Mouse (Mus musculus) ovary, postnatal 36 days (tissue): ENCODE measurements at regions not wholly inside any gene's neighbourhood (a gene's known extent, or its start where the extent isn't known, plus 50 kb on each side); places are given as distances from the start of the nearest gene placed in this dataset.

ENCODE experiments used
- DNase-seq: peaks from one replicate; pipeline ENCODE4 v3.0.0; 2022; ENCODE audit warnings: low spot score, mixed read lengths

DNA sequence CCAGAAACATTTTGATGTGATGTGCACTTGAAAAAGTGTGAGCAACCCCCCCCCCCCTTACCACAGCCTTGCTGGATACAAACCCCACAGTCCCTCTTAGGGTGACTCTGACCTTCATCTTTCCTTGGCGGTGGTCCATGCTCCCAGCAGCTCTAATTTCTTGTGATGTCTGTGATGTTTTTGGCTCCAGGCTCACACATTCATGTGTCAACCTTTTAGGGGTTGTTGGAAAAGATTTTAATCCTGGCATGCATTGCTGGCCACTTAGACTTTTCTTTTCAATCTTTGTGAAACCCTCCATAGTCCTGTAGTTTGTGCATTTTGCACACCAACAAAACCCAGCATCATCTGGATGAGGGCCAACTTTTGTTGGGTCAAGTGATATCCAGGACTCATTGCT is 134.9 kb upstream of the Igfbp3 start:
- no peak for DNase-seq

DNA sequence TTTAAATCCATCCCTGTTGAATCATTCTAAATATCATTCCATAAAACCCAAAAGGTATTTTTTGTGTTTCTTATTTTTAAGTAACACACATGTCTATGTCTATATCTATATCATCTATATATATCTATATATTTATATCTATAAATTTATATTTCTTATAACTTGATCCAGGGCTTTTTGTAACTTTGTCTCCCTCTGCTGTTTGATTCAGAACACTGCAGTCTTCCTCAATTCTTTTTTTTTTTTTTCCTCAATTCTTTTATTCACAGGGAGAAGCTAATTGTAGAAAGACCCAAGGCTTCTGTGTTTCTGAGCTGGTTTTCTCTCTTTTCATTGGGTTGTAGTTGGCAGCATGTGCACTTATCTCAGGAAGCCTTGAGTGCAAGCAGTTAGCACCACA is 124.1 kb upstream of the Igfbp3 start:
- no peak for DNase-seq

GRCm38 (mm10) chr11:7317409-7317970 is 103.8 kb upstream of the Igfbp3 start:
- DNase-seq, result no peak

DNA sequence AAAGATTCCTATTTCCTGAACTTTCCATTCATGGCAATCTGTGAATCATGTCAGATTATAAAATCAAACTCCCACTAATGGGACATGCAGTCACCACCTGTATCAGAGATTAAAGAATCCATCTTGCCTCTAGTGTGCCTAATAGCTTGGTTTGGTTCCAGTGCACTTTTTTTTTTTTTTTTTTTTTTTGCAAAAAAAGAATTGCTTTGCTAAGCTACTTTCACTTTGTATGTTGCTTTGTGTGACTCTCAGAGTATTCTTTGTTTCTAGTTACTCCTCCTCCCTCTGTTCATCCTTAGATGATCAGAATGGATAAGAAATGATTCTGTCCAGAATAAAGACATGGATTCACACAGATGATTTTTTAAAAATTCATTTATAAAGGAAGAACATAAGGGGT is 82.5 kb upstream of the Igfbp3 start:
- DNase-seq, result no peak

DNA sequence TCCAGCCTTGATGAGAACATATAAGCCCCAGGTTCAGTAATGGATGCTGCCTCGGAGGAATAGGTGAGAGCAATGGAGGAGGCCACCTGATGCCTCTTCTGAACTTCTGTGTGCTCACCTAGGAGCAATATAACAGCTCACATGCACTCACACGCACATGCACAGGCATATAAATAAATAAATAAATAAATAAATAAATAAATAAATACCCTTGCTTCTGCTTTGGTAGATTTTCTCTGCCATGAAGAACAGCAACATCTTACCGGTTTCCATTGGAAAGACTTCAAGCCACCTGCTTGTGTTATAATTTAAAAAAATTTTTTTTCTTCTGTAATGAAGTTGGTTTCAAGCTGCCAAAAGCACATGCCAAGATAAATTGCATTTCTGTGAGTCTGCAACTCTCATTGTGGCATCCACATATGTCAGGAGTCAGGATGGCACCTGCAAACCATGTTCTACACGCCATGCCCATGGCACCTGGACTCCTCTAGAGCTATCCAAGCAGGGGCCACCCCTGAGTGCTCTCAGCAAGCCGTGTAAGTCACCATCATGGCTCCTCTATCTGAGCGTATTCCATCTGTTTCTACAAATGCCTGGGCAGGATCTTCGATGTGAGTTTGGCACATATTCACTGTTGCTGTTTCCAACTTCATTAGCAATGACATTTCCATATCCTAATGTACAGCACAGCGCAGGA is 75.7 kb upstream of the Igfbp3 start:
- DNase-seq, result no peak

GRCm38 (mm10) chr11:7284836-7285490 is 71.2 kb upstream of the Igfbp3 start:
- no peak for DNase-seq

DNA sequence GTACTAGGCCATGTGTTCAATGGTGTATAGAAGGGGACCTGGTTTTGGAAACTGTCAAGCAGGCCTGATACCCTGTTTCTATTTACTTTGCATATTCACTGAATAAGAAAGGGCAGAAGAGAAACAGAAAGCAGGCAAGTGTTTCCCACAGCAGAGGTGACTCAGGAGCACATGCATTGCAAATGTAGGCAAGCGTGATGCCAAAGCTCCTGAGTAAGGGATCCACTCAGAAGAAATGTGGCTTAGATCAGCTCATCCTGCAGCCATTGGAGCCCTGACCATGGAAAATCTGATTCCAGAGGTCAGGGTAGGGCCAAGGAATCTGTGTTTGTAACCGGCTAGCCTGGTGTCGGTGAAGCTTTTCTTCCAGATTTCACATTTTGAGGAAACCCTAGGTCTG is 69.3 kb upstream of the Igfbp3 start:
- no peak for DNase-seq

DNA sequence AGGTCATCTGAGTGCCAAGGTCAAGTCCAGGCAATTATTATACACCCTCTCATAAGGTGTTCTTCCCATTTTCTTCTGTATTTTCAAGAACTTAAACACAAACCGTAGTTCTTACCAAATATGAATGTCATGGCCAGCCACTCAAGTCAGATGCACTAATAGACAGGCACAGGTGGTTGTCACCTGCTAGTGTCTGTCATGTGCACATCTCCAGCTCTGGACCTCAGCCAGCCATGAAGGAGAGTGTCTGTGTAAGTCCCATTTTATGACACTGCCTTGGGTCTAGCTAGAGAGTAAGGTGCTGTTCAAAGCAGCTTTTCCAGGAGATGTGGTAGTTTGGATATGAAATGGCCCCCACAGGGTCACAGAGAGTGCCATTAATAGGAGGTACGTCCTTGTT is 68.5 kb upstream of the Igfbp3 start:
- no peak for DNase-seq

DNA sequence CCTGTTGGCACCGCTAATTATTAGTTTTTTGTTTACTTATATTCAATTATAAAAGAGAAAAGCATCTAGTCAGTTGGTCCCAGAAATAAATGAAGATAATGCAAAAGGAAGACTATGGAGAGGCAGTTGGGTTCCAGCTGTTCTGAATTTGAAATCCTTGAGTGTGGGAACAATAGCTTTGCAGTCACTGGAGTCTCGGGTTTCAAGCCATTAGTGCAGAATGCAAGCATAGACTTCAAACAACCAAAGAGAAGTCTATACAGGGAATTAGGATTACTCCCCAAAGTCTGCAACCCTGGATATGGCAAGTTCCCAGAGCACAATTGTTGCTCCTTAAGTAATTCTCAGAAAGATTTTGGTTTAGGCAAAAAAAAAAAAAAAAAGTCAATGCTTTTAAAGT is 67.9 kb upstream of the Igfbp3 start:
- DNase-seq, result no peak

GRCm38 (mm10) chr11:7279891-7280290 is 66.2 kb upstream of the Igfbp3 start:
- no peak for DNase-seq

DNA sequence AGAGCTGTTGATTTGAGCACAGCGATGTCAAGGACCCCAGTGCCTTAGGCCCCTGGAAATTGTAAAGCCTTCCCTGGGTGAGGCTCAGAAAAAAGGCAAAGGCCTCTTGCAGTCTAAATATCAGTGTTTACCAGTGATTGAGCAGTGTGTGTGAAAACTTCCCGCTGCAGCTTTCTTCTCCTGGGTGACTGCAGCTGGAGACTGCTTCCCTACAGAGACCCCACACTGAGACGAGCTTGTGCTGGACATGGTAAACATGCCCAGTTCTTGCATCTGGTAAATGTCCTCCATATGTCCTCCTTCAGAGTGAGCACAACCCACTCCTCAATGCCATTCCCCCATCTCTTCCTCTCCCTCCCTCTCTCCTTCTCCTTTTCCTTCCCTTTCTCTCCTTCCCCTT is 58.8 kb upstream of the Igfbp3 start:
- no peak for DNase-seq

GRCm38 (mm10) chr11:7270916-7271315 is 57.2 kb upstream of the Igfbp3 start:
- no peak for DNase-seq

GRCm38 (mm10) chr11:7263971-7264370 is 50.2 kb upstream of the Igfbp3 start:
- DNase-seq, result no peak
